Mouse (Mus musculus) G1E (cell line): Measurements from ENCODE around the gene Ssbp3. TPM values are rescaled to one million over a fixed set of nuclear protein-coding genes. Genes with fewer than 3 reads are reported as not detected.

Source experiments
- ATAC-seq: 2 replicates; pipeline ENCODE4 v1.8.0; 2016; ENCODE audit warnings: mild to moderate bottlenecking; ENCODE audit not compliant: insufficient number of reproducible peaks, poor library complexity, low FRiP score, severe bottlenecking; ENCODE audit errors: extremely low read depth
- DNase-seq: peaks from one replicate; pipeline ENCODE4 v3.0.0; 2012; ENCODE audit warnings: low spot score
- H3K27me3 ChIP-seq: 2 replicates; pipeline ENCODE4 v1.6.1; 2012; ENCODE audit warnings: mild to moderate bottlenecking, low read length, inconsistent platforms; ENCODE audit not compliant: insufficient read depth
- H3K36me3 ChIP-seq: replicated peaks from 2 replicates; pipeline ENCODE3; 2012; ENCODE audit warnings: mild to moderate bottlenecking, inconsistent platforms
- H3K4me1 ChIP-seq: 2 replicates; pipeline ENCODE4 v1.6.1; 2012; ENCODE audit warnings: low read depth, low read length, inconsistent platforms, mixed read lengths; ENCODE audit not compliant: insufficient read depth
- H3K4me3 ChIP-seq: 2 replicates; pipeline ENCODE4 v1.5.1; 2012; ENCODE audit warnings: low read depth, mild to moderate bottlenecking, inconsistent platforms, low read length, moderate library complexity, mixed read lengths
- H3K9me3 ChIP-seq: replicated peaks from 2 replicates; pipeline ENCODE4 v1.6.1; 2012; ENCODE audit warnings: inconsistent platforms
- CTCF ChIP-seq: IDR thresholded peaks from 2 replicates; pipeline ENCODE4 v1.5.1; 2012; ENCODE audit warnings: low read depth, low read length, inconsistent platforms, mixed read lengths
- GATA1 ChIP-seq: IDR thresholded peaks from 2 replicates; pipeline ENCODE4 v1.6.1; 2012; ENCODE audit warnings: borderline replicate concordance, low read length, inconsistent platforms, mixed read lengths
- GATA2 ChIP-seq: IDR thresholded peaks from 2 replicates; pipeline ENCODE4 v1.6.1; 2012; ENCODE audit warnings: low read depth, low read length, inconsistent platforms, borderline replicate concordance
- POLR2AphosphoS5 ChIP-seq: IDR thresholded peaks from 2 replicates; pipeline ENCODE4 v1.6.1; 2012; ENCODE audit warnings: low read depth, low read length, inconsistent platforms; ENCODE audit not compliant: insufficient replicate concordance
- TAL1 ChIP-seq: conservative IDR thresholded peaks from 2 replicates; pipeline ENCODE4 v1.6.1; 2012; ENCODE audit warnings: low read depth, low read length, inconsistent platforms, mixed read lengths
- polyA plus RNA-seq: library from polyadenylated mRNA; stranded (reverse); fragments of >175 nt; gene quantifications from 2 replicates; pipeline ENCODE4 v1.2.3, GENCODE M21; 2012
- total RNA-seq, 2 experiments: library from RNA; stranded (forward) in 1 of 2; stranded (reverse) in 1 of 2; fragments of 200-1000 nt in 1 of 2; fragments of >200 nt in 1 of 2; fragmentation: Nextera tagmentation in 1 of 2; gene quantifications; 2 replicates each; pipeline ENCODE4 v1.2.3; 2014 to 2017

Ssbp3 gene
- total and polyA plus RNA-seq, 3 experiments: 46.6 to 685 (median 232) TPM

- Histone ChIP-seq H3K9me3 (no peaks in the 10 kb centered on the region), H3K4me1 (peaks cover 73% of the 10 kb centered on the region), H3K4me3 (no peak overlapping the region), H3K36me3 (peaks cover 94% of the 10 kb centered on the region), H3K27me3 (no peaks in the 10 kb centered on the region)
- TF ChIP-seq GATA1 (no peak), POLR2AphosphoS5 (no peak), CTCF (no peak), TAL1 (no peak), GATA2 (no peak)
- ATAC-seq: no peak
- no peak for DNase-seq
Observed at GRCm38 (mm10) chr4:107012574-107012973, 102.1 kb downstream of the Ssbp3 start.

- Histone ChIP-seq H3K36me3 (peaks cover 99% of the 10 kb centered on the region), H3K4me3 (no peak overlapping the region), H3K9me3 (no peaks in the 10 kb centered on the region), H3K27me3 (no peaks in the 10 kb centered on the region), H3K4me1 (peaks cover 71% of the 10 kb centered on the region)
- ATAC-seq: no peak
- no peak for DNase-seq
- no peak for TF ChIP-seq TAL1
- no peak for TF ChIP-seq POLR2AphosphoS5
- TF ChIP-seq GATA1: no peak
- TF ChIP-seq CTCF: no peak
Observed at GRCm38 (mm10) chr4:107013119-107013816, 102.8 kb downstream of the Ssbp3 start.

GRCm38 (mm10) chr4:107013817-107014260 lies 103.3 kb downstream of the Ssbp3 start:
- Histone ChIP-seq H3K4me1 (peaks cover 69% of the 10 kb centered on the region), H3K4me3 (no peak overlapping the region), H3K27me3 (no peaks in the 10 kb centered on the region), H3K9me3 (no peaks in the 10 kb centered on the region), H3K36me3 (peaks cover 99% of the 10 kb centered on the region)
- ATAC-seq (no peak), DNase-seq (no peak)
- TF ChIP-seq POLR2AphosphoS5 (no peak), CTCF (no peak), GATA2 (no peak), TAL1 (no peak), GATA1 (no peak)

GRCm38 (mm10) chr4:107015971-107016511 lies 105.5 kb downstream of the Ssbp3 start:
- Histone ChIP-seq H3K4me1 (peaks cover 59% of the 10 kb centered on the region), H3K9me3 (no peaks in the 10 kb centered on the region), H3K36me3 (peaks cover 100% of the 10 kb centered on the region), H3K27me3 (no peaks in the 10 kb centered on the region), H3K4me3 (no peak overlapping the region)
- ATAC-seq: no peak
- no peak for DNase-seq
- no peak for TF ChIP-seq TAL1
- TF ChIP-seq GATA2: no peak
- no peak for TF ChIP-seq GATA1
- no peak for TF ChIP-seq CTCF
- no peak for TF ChIP-seq POLR2AphosphoS5

- H3K36me3 ChIP-seq: peaks cover 100% of the 10 kb centered on the region
Observed at GRCm38 (mm10) chr4:107017257-107017656, 106.8 kb downstream of the Ssbp3 start.

GRCm38 (mm10) chr4:107018521-107018920 lies 108.0 kb downstream of the Ssbp3 start:
- ATAC-seq: no peak
- H3K4me3 ChIP-seq: no peak overlapping the region
- no peaks in the 10 kb centered on the region for H3K27me3 ChIP-seq
- peaks cover 56% of the 10 kb centered on the region for H3K4me1 ChIP-seq
- TF ChIP-seq TAL1: no peak
- TF ChIP-seq CTCF: no peak
- no peak for TF ChIP-seq POLR2AphosphoS5
- no peak for DNase-seq
- no peaks in the 10 kb centered on the region for H3K9me3 ChIP-seq
- peaks cover 100% of the 10 kb centered on the region for H3K36me3 ChIP-seq

More at GRCm38 (mm10) chr4:107017257-107017656, 106.8 kb downstream of the Ssbp3 start:
- DNase-seq (no peak), ATAC-seq (no peak)
- TF ChIP-seq POLR2AphosphoS5 (no peak), TAL1 (no peak), CTCF (no peak), GATA1 (no peak), GATA2 (no peak)
- peaks cover 53% of the 10 kb centered on the region for H3K4me1 ChIP-seq
- H3K27me3 ChIP-seq: no peaks in the 10 kb centered on the region
- no peaks in the 10 kb centered on the region for H3K9me3 ChIP-seq
- no peak overlapping the region for H3K4me3 ChIP-seq
